Mouse (Mus musculus) intestine, embryonic 16.5 days (tissue): ENCODE measurements around the gene Nbea. TPM values are rescaled to one million over a fixed set of nuclear protein-coding genes. Genes with fewer than 3 reads are reported as not detected.

Source experiments
- ATAC-seq: fragments of 200-750 bp; cut with Nextera tagmentation; 2 replicates; pipeline ENCODE4 v1.8.0; 2017; ENCODE audit warnings: moderate TSS enrichment, moderate library complexity
- H3K27ac ChIP-seq: fragments of 300-500 bp; sonication (generic); 2 replicates; pipeline ENCODE4 v1.5.1; 2014; ENCODE audit warnings: mild to moderate bottlenecking, low read length
- H3K27me3 ChIP-seq: fragments of 300-500 bp; sonication (generic); replicated peaks from 2 replicates; pipeline ENCODE4 v1.6.1; 2014; ENCODE audit warnings: low read length, control low read depth, mixed read lengths; ENCODE audit not compliant: control insufficient read depth, insufficient read depth
- H3K36me3 ChIP-seq: fragments of 300-500 bp; sonication (generic); 2 replicates; pipeline ENCODE4 v1.6.1; 2014; ENCODE audit warnings: low read length, control low read depth; ENCODE audit not compliant: control insufficient read depth, insufficient read depth
- H3K4me1 ChIP-seq: fragments of 300-500 bp; sonication (generic); 2 replicates; pipeline ENCODE4 v1.6.1; 2014; ENCODE audit warnings: low read length, control low read depth, mixed read lengths; ENCODE audit not compliant: control insufficient read depth, insufficient read depth
- H3K4me2 ChIP-seq: fragments of 300-500 bp; sonication (generic); 2 replicates; pipeline ENCODE4 v1.6.1; 2014; ENCODE audit warnings: low read depth, low read length, control low read depth
- H3K4me3 ChIP-seq: fragments of 300-500 bp; sonication (generic); 2 replicates; pipeline ENCODE4 v1.5.1; 2014; ENCODE audit warnings: mild to moderate bottlenecking, low read length
- H3K9ac ChIP-seq: fragments of 300-500 bp; sonication (generic); 2 replicates; pipeline ENCODE4 v1.6.1; 2014; ENCODE audit warnings: low read depth, low read length
- H3K9me3 ChIP-seq: fragments of 300-500 bp; sonication (generic); 2 replicates; pipeline ENCODE4 v1.6.1; 2016; ENCODE audit warnings: low read length, control low read depth; ENCODE audit not compliant: control insufficient read depth
- WGBS: fragments of 180-500 bp; shearing (Covaris S2); extraction: QIAGEN DNeasy Blood & Tissue Kit; methylation state at CpG from one replicate; pipeline ENCODE4 v1.1.7; 2014; 5-methylcytosine and 5-hydroxymethylcytosine counted together
- polyA plus RNA-seq: library from polyadenylated mRNA; unstranded; fragments of >200 nt; fragmentation: Nextera tagmentation; extraction: Ambion mirVana; gene quantifications from 2 replicates; pipeline ENCODE4 v1.2.1, GENCODE M21; 2015

The Nbea gene
- polyA plus RNA-seq, 1 experiment from 2014 or later: 5.6 TPM

GRCm38 (mm10) chr3:55872944-55873924 lies 310.3 kb downstream of the Nbea start:
- 72% methylated on average over 5 of the region's 5 CpGs for WGBS
- no peak overlapping the region for H3K4me3 ChIP-seq
- H3K27ac ChIP-seq: no peak overlapping the region
- H3K4me2 ChIP-seq: no peak overlapping the region
- H3K27me3 ChIP-seq: no peaks in the 10 kb centered on the region
- no peak for ATAC-seq
- no peaks in the 10 kb centered on the region for H3K36me3 ChIP-seq
- H3K9ac ChIP-seq: no peak overlapping the region
- no peaks in the 10 kb centered on the region for H3K9me3 ChIP-seq
- H3K4me1 ChIP-seq: no peaks in the 10 kb centered on the region

- Histone ChIP-seq H3K36me3 (no peaks in the 10 kb centered on the region), H3K9ac (no peak overlapping the region), H3K4me2 (no peak overlapping the region), H3K27ac (no peak overlapping the region), H3K27me3 (no peaks in the 10 kb centered on the region), H3K4me3 (no peak overlapping the region), H3K4me1 (no peaks in the 10 kb centered on the region), H3K9me3 (no peaks in the 10 kb centered on the region)
- no peak for ATAC-seq
- 87% methylated on average over 7 of the region's 7 CpGs for WGBS
These were observed 331.0 kb downstream of the Nbea start for GRCm38 (mm10) chr3:55852488-55852887.

- WGBS: 83% methylated on average over 1 of the region's 1 CpGs
- Histone ChIP-seq H3K4me2 (no peak overlapping the region), H3K36me3 (no peaks in the 10 kb centered on the region), H3K4me3 (no peak overlapping the region), H3K9me3 (no peaks in the 10 kb centered on the region), H3K27me3 (no peaks in the 10 kb centered on the region), H3K27ac (no peak overlapping the region), H3K9ac (no peak overlapping the region), H3K4me1 (no peaks in the 10 kb centered on the region)
- ATAC-seq: no peak
These were observed 336.4 kb downstream of the Nbea start for GRCm38 (mm10) chr3:55847115-55847514.

GRCm38 (mm10) chr3:55837188-55837587 lies 346.3 kb downstream of the Nbea start:
- no peaks in the 10 kb centered on the region for H3K4me1 ChIP-seq
- H3K36me3 ChIP-seq: no peaks in the 10 kb centered on the region
- H3K27ac ChIP-seq: no peak overlapping the region
- no peak overlapping the region for H3K4me2 ChIP-seq
- H3K9me3 ChIP-seq: no peaks in the 10 kb centered on the region
- 78% methylated on average over 3 of the region's 3 CpGs for WGBS
- H3K4me3 ChIP-seq: no peak overlapping the region
- H3K9ac ChIP-seq: no peak overlapping the region
- no peak for ATAC-seq
- no peaks in the 10 kb centered on the region for H3K27me3 ChIP-seq

- ATAC-seq: 0 out of 2 replicates have a peak, but pooled peaks have one; percentile 13
These were observed 348.3 kb downstream of the Nbea start for GRCm38 (mm10) chr3:55835207-55835606.

GRCm38 (mm10) chr3:55830226-55830625 lies 353.3 kb downstream of the Nbea start:
- no peak overlapping the region for H3K4me2 ChIP-seq
- H3K9me3 ChIP-seq: no peaks in the 10 kb centered on the region
- H3K9ac ChIP-seq: no peak overlapping the region
- H3K27ac ChIP-seq: no peak overlapping the region
- H3K27me3 ChIP-seq: no peaks in the 10 kb centered on the region
- H3K4me1 ChIP-seq: no peaks in the 10 kb centered on the region
- H3K4me3 ChIP-seq: no peak overlapping the region
- ATAC-seq: no peak
- no peaks in the 10 kb centered on the region for H3K36me3 ChIP-seq
- 60% methylated on average over 5 of the region's 5 CpGs for WGBS

More at GRCm38 (mm10) chr3:55835207-55835606, 348.3 kb downstream of the Nbea start:
- Histone ChIP-seq H3K9me3 (no peaks in the 10 kb centered on the region), H3K36me3 (no peaks in the 10 kb centered on the region), H3K4me2 (no peak overlapping the region), H3K27me3 (no peaks in the 10 kb centered on the region), H3K4me3 (no peak overlapping the region), H3K9ac (no peak overlapping the region), H3K4me1 (no peaks in the 10 kb centered on the region), H3K27ac (no peak overlapping the region)
- WGBS: 47% methylated on average over 4 of the region's 4 CpGs

- no peak overlapping the region for H3K27ac ChIP-seq
- no peaks in the 10 kb centered on the region for H3K27me3 ChIP-seq
- no peaks in the 10 kb centered on the region for H3K4me1 ChIP-seq
- no peak overlapping the region for H3K9ac ChIP-seq
- WGBS: 40% methylated on average over 10 of the region's 10 CpGs
- H3K4me3 ChIP-seq: no peak overlapping the region
- peak; percentile 33; the same call in 1 of the 2 replicates for ATAC-seq
- H3K9me3 ChIP-seq: no peaks in the 10 kb centered on the region
- H3K4me2 ChIP-seq: no peak overlapping the region
- H3K36me3 ChIP-seq: no peaks in the 10 kb centered on the region
These were observed 354.8 kb downstream of the Nbea start for GRCm38 (mm10) chr3:55828481-55829256.

GRCm38 (mm10) chr3:55824864-55825263 lies 358.6 kb downstream of the Nbea start:
- H3K4me3 ChIP-seq: no peak overlapping the region
- no peak overlapping the region for H3K9ac ChIP-seq
- no peaks in the 10 kb centered on the region for H3K9me3 ChIP-seq
- no peaks in the 10 kb centered on the region for H3K4me1 ChIP-seq
- H3K4me2 ChIP-seq: no peak overlapping the region
- H3K36me3 ChIP-seq: no peaks in the 10 kb centered on the region
- 63% methylated on average over 3 of the region's 3 CpGs for WGBS
- no peaks in the 10 kb centered on the region for H3K27me3 ChIP-seq
- no peak for ATAC-seq
- H3K27ac ChIP-seq: no peak overlapping the region

GRCm38 (mm10) chr3:55819598-55819997 lies 363.9 kb downstream of the Nbea start:
- Histone ChIP-seq H3K36me3 (no peaks in the 10 kb centered on the region), H3K4me3 (no peak overlapping the region), H3K27ac (no peak overlapping the region), H3K9ac (no peak overlapping the region), H3K4me2 (no peak overlapping the region), H3K4me1 (peaks cover 5% of the 10 kb centered on the region; the same call in 1 of the 2 replicates), H3K9me3 (no peaks in the 10 kb centered on the region), H3K27me3 (no peaks in the 10 kb centered on the region)
- no peak for ATAC-seq
